Mouse (Mus musculus) megakaryocyte, embryonic 14.5 days (primary cell): ENCODE data around the gene Anxa2. TPM values are rescaled to one million over a fixed set of nuclear protein-coding genes. Genes with fewer than 3 reads are reported as not detected.
A peak's percentile ranks its signal among the peaks of the same experiment; 100 is the strongest.

ENCODE experiments used
- H3K27me3 ChIP-seq: replicated peaks from 2 replicates; pipeline ENCODE3; 2012; ENCODE audit warnings: inconsistent platforms
- H3K36me3 ChIP-seq: replicated peaks from 2 replicates; pipeline ENCODE3; 2012; ENCODE audit warnings: low read length, inconsistent platforms, mixed read lengths
- H3K4me1 ChIP-seq: 2 replicates; pipeline ENCODE4 v1.6.1; 2012; ENCODE audit warnings: inconsistent platforms
- H3K4me3 ChIP-seq: replicated peaks from 2 replicates; pipeline ENCODE3; 2012; ENCODE audit warnings: moderate library complexity, mild to moderate bottlenecking, inconsistent platforms
- H3K9me3 ChIP-seq: 2 replicates; pipeline ENCODE4 v1.6.1; 2012; ENCODE audit warnings: inconsistent platforms
- FLI1 ChIP-seq: IDR thresholded peaks from 2 replicates; pipeline ENCODE4 v1.6.1; 2012; ENCODE audit warnings: low read length, inconsistent platforms, mixed read lengths
- GATA1 ChIP-seq: IDR thresholded peaks from 3 replicates; pipeline ENCODE4 v1.6.1; 2012; ENCODE audit warnings: mixed read lengths, low read length, inconsistent platforms, borderline replicate concordance
- polyA plus RNA-seq: library from polyadenylated mRNA; stranded (reverse); fragments of >175 nt; gene quantifications from 2 replicates; pipeline ENCODE4 v1.2.3, GENCODE M21; 2012; ENCODE audit warnings: low replicate concordance; ENCODE audit not compliant: insufficient read depth

Anxa2 gene
- 6.0 TPM in 1 of 2 replicates, not detected in the other for polyA plus RNA-seq

DNA sequence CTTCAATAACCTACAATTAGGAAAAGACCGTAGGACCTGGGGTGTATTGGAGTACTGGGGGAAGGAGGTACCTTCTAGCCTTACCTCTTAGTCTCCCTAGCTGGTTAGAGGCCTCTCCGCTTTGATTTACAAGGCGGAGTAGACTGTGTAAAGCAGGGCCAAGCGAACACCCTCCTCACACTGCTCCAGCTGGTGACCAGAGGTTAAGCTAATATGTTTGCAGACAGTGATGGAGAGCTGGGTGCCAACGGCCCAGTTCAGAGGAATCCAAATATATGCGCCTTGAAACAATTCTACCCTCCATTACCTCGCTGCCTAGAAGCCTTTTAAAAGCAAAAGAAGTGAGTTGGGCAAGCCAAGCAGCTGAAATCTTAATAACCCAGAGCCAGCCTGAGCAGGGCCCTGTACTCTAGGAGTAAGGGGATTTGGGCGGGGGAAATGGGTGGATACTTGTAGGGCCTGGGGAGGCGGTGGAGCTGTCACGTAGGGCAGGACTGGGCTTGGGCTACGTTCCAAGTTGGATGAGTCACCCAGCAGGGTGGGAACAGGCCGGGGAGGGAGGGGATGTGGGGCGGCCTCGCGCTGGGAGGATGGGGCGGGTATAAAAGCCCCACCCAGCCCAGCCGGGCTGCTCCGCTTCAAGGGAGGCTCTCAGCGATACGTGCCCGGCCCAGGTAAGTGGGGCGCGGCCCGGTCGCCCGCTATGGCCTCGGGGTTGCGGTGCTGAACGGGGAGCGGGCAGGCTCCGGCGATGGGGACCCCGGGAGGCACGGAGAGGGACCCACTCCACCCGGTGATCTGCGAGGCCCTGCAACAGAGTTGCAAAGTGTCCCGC lies at the start of gene Anxa2:
Gene Anxa2, plus strand, starts transcription at position 555 of the 835 bp plus-strand sequence.
- Histone ChIP-seq H3K9me3 (no peaks in the 10 kb centered on the region; the same call in 1 of the 2 replicates), H3K4me1 (peaks cover 44% of the 10 kb centered on the region), H3K36me3 (no peaks in the 10 kb centered on the region), H3K27me3 (peaks cover 62% of the 10 kb centered on the region), H3K4me3 (peak within 1 kb of the TSS; percentile 89)
- no peak for TF ChIP-seq GATA1
- no peak for TF ChIP-seq FLI1

DNA sequence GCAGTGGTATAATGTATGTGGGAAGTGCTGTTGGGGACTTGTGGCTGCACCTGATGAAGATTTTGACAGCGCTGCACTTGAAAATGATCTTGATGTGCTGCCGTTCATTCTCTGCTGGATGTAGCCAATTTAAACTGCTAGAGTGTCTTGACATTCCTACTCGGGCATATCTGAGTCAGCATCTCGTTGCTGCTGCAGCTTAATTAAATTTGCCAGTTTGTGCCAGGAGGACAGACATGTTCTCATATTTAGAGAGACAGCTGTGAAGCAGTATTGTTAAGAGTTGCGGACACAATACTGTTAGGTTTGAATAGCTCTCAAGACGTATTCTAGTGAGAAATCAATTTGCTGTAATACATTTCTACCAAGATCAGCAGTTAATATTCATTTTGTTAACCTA lies 48.7 kb upstream of the Anxa2 start:
- H3K4me1 ChIP-seq: 0 out of 2 replicates have a peak, but pooled peaks cover under 1% of the 10 kb centered on the region
- TF ChIP-seq FLI1: no peak
- TF ChIP-seq GATA1: no peak
- H3K4me3 ChIP-seq: no peak overlapping the region

DNA sequence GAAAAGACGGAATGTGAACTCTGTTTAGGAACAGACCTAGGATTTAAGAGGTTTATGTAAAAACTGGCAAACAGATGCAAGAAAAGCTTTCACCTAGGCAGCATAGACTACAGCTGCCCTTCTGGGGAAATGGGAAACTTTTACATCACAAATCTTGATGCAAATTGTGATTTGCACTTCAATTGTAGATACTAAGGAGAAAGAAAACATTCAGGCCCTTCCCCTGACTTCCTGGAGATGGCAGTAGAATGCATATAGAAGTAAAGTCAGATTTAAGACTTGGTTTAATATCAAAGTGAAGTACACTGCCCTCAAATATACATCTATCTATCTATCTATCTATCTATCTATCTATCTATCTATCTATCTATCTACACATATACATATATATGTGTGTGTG lies 33.9 kb upstream of the Anxa2 start:
- Histone ChIP-seq H3K36me3 (peaks cover 91% of the 10 kb centered on the region), H3K9me3 (no peaks in the 10 kb centered on the region)

More for the DNA sequence above, 48.7 kb upstream of the Anxa2 start:
- Histone ChIP-seq H3K27me3 (no peaks in the 10 kb centered on the region), H3K9me3 (no peaks in the 10 kb centered on the region), H3K36me3 (peaks cover 47% of the 10 kb centered on the region)

GRCm38 (mm10) chr9:69430531-69430930 lies 22.9 kb upstream of the Anxa2 start:
- H3K9me3 ChIP-seq: no peaks in the 10 kb centered on the region
- no peak overlapping the region for H3K4me3 ChIP-seq
- TF ChIP-seq FLI1: no peak
- no peak for TF ChIP-seq GATA1
- H3K4me1 ChIP-seq: no peaks in the 10 kb centered on the region
- no peaks in the 10 kb centered on the region for H3K27me3 ChIP-seq
- peaks cover 74% of the 10 kb centered on the region for H3K36me3 ChIP-seq

More for the DNA sequence above, 33.9 kb upstream of the Anxa2 start:
- Histone ChIP-seq H3K4me3 (no peak overlapping the region), H3K4me1 (no peaks in the 10 kb centered on the region), H3K27me3 (no peaks in the 10 kb centered on the region)
- TF ChIP-seq GATA1 (no peak), FLI1 (no peak)

DNA sequence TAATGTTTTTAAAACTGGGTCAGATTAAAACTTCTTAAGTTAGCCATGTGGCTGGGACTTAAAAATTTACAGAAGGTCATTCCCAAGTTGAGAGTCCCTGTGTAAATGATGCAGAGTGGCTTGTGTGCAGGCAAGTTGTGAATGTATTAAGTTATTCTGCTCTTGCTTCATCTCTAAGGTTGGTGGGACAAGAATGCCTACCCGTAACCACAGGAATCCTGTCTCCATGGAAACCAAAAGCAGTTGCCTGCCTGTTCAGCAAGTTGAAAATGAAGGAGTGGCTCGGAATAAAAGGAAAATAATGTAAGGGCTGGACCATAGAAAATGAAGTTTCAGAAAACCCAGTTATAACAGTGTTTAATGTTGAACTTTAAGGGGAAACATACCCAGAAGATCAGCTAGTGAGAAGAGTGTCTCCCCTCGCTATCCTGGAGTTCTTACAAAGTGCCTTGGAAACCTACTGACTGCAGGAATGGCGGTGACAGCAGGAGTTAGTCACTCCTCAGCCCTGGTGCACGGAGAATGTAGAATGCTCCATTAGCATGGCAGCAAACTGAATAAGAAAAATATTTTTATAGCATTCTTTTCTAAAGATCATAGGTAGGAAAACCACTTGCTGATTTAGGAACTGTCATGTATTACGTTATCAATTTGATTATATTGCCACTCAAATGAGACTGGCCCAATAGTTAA lies 21.4 kb upstream of the Anxa2 start:
- no peaks in the 10 kb centered on the region for H3K9me3 ChIP-seq
- no peak for TF ChIP-seq FLI1
- TF ChIP-seq GATA1: no peak
- H3K36me3 ChIP-seq: peaks cover 59% of the 10 kb centered on the region
- no peak overlapping the region for H3K4me3 ChIP-seq
- H3K27me3 ChIP-seq: no peaks in the 10 kb centered on the region
- H3K4me1 ChIP-seq: no peaks in the 10 kb centered on the region

DNA sequence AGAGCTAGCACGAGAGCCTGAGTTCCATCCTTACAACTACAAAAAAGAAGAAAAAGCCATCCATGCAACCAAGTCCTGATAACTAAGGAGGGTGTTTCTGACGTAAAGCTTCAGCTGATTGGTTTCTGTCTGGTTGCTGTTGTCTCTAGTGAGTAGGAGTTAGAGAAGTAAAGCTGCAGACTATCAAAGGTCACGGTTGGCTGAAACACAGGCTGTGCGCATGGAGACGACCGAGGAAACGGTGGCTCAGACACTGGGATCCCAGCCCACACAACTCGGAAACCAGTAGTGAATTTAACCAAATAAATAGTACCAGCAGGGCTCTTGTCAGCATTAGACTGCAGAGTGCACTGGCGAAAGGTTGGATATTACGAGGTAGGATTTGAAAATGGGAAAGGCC lies 18.2 kb upstream of the Anxa2 start:
- TF ChIP-seq GATA1 (no peak), FLI1 (no peak)
- H3K36me3 ChIP-seq: peaks cover 31% of the 10 kb centered on the region
- peaks cover 5% of the 10 kb centered on the region; the same call in 1 of the 2 replicates for H3K4me1 ChIP-seq
- H3K9me3 ChIP-seq: no peaks in the 10 kb centered on the region
- no peaks in the 10 kb centered on the region for H3K27me3 ChIP-seq
- no peak overlapping the region for H3K4me3 ChIP-seq

GRCm38 (mm10) chr9:69435662-69436061 lies 17.8 kb upstream of the Anxa2 start:
- H3K36me3 ChIP-seq: peaks cover 26% of the 10 kb centered on the region
- H3K4me3 ChIP-seq: no peak overlapping the region
- H3K9me3 ChIP-seq: no peaks in the 10 kb centered on the region
- no peaks in the 10 kb centered on the region for H3K27me3 ChIP-seq
- H3K4me1 ChIP-seq: peaks cover 5% of the 10 kb centered on the region; the same call in 1 of the 2 replicates
- TF ChIP-seq FLI1 (no peak), GATA1 (no peak)

GRCm38 (mm10) chr9:69439805-69440357 lies 13.5 kb upstream of the Anxa2 start:
- Histone ChIP-seq H3K9me3 (no peaks in the 10 kb centered on the region), H3K27me3 (no peaks in the 10 kb centered on the region), H3K4me1 (peaks cover 5% of the 10 kb centered on the region; the same call in 1 of the 2 replicates), H3K36me3 (no peaks in the 10 kb centered on the region), H3K4me3 (peak overlapping the region; percentile 76)
- no peak for TF ChIP-seq FLI1
- no peak for TF ChIP-seq GATA1

DNA sequence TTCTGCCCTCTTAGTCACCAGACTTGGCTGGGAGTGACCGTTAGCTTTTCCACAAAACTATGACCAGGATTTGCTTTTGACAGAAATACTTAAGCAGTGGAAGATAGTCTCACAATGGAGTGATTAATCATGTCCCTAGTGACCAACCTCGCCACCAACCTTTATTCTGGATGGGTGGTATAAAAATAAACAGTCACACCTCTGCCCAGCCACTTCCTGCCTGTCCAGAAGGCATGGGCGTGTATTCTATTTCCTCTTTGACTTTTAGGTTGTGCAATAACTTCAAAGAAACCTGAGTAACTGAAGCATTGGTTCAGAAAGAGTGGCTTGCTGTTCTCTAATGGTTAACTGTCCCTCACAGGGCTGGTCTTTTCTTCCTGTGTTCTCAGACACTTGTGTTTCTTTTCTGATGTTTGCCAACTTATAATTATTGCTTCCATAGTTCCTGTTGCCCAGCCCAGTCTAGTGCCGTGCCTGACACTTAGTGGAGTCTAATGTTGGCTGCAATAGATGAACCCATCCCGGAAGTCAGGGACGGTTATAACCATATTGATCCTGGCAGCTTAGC lies 10.9 kb upstream of the Anxa2 start:
- H3K36me3 ChIP-seq: no peaks in the 10 kb centered on the region
- no peak for TF ChIP-seq FLI1
- no peak for TF ChIP-seq GATA1
- H3K9me3 ChIP-seq: no peaks in the 10 kb centered on the region
- peaks cover 5% of the 10 kb centered on the region; the same call in 1 of the 2 replicates for H3K4me1 ChIP-seq
- no peak overlapping the region for H3K4me3 ChIP-seq
- peaks cover 4% of the 10 kb centered on the region for H3K27me3 ChIP-seq

DNA sequence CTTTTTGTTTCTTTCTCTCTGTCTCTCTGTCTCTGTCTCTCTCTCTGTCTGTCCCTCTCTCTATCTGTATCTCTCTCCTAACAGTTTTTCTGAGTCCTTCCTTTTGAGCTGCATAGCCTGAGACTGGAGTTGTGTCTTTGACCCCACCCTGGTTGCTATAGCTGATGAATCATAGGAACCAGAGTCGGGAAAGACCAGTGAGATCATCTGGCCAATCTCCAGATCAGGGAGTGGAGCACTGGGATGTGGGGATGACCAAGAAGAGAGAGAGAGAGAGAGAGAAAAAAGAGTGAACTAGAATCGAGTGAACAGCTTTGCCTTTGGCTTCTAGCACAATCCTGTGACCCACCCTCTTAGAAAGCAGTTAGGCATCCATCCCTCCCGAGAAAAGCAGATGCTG lies 10.2 kb upstream of the Anxa2 start:
- H3K27me3 ChIP-seq: peaks cover 4% of the 10 kb centered on the region
- H3K9me3 ChIP-seq: no peaks in the 10 kb centered on the region
- TF ChIP-seq FLI1 (no peak), GATA1 (no peak)
- H3K4me3 ChIP-seq: no peak overlapping the region
- peaks cover 5% of the 10 kb centered on the region; the same call in 1 of the 2 replicates for H3K4me1 ChIP-seq
- H3K36me3 ChIP-seq: no peaks in the 10 kb centered on the region
